Mouse (Mus musculus) NIH3T3 (cell line): ENCODE data around the gene Vamp1.

Experiments used
- DNase-seq: peaks from one replicate; pipeline ENCODE4 v3.0.0-alpha.2; 2012; ENCODE audit warnings: low read depth

Gene Vamp1

GRCm38 (mm10) chr6:125215148-125215954, at the start of gene Vamp1:
Gene Vamp1, plus strand, starts transcription at chr6:125215551.
- peak; percentile 96 for DNase-seq

- peak; percentile 86 for DNase-seq
Observed at GRCm38 (mm10) chr6:125166051-125166751, 49.1 kb upstream of the Vamp1 start, which contains the start of gene Gapdh. Gene Gapdh, minus strand, starts transcription at chr6:125166467.

GRCm38 (mm10) chr6:125166861-125167650, 48.3 kb upstream of the Vamp1 start:
- DNase-seq: peak; percentile 76

- no peak for DNase-seq
Observed at GRCm38 (mm10) chr6:125168086-125168485, 47.3 kb upstream of the Vamp1 start.

- DNase-seq: no peak
Observed at GRCm38 (mm10) chr6:125170194-125170593, 45.2 kb upstream of the Vamp1 start.

GRCm38 (mm10) chr6:125172474-125172873, 42.9 kb upstream of the Vamp1 start:
- no peak for DNase-seq

- no peak for DNase-seq
Observed at GRCm38 (mm10) chr6:125173256-125173655, 42.1 kb upstream of the Vamp1 start.

GRCm38 (mm10) chr6:125175469-125175868, 39.9 kb upstream of the Vamp1 start:
- no peak for DNase-seq

- DNase-seq: no peak
Observed at GRCm38 (mm10) chr6:125179601-125180000, 35.8 kb upstream of the Vamp1 start.

- DNase-seq: no peak
Observed at GRCm38 (mm10) chr6:125182133-125182532, 33.2 kb upstream of the Vamp1 start.

GRCm38 (mm10) chr6:125186203-125186602, 29.1 kb upstream of the Vamp1 start:
- DNase-seq: no peak

- DNase-seq: no peak
Observed at GRCm38 (mm10) chr6:125190816-125191215, 24.5 kb upstream of the Vamp1 start.

- peak; percentile 100 for DNase-seq
Observed at GRCm38 (mm10) chr6:125191332-125192015, 23.9 kb upstream of the Vamp1 start, which contains the start of the genes Ncapd2 and Mrpl51. Gene Ncapd2, minus strand, starts transcription at chr6:125191701. Gene Mrpl51, plus strand, starts transcription at chr6:125191801.

GRCm38 (mm10) chr6:125192016-125192714, 23.2 kb upstream of the Vamp1 start:
- peak; percentile 94 for DNase-seq

- peak; percentile 24 for DNase-seq
Observed at GRCm38 (mm10) chr6:125192841-125193240, 22.5 kb upstream of the Vamp1 start.

GRCm38 (mm10) chr6:125193390-125193789, 22.0 kb upstream of the Vamp1 start:
- DNase-seq: peak; percentile 49

- DNase-seq: no peak
Observed at GRCm38 (mm10) chr6:125195541-125196075, 19.7 kb upstream of the Vamp1 start.

GRCm38 (mm10) chr6:125196301-125196700, 19.1 kb upstream of the Vamp1 start:
- no peak for DNase-seq

- peak; percentile 24 for DNase-seq
Observed at GRCm38 (mm10) chr6:125197166-125197565, 18.2 kb upstream of the Vamp1 start.

GRCm38 (mm10) chr6:125210436-125210835, 4.9 kb upstream of the Vamp1 start:
- peak; percentile 20 for DNase-seq

GRCm38 (mm10) chr6:125212621-125213020, 2.7 kb upstream of the Vamp1 start:
- DNase-seq: no peak
